Mouse (Mus musculus) C2C12 (cell line): Measurements from ENCODE around the gene Klhl1. TPM values are rescaled to one million over a fixed set of nuclear protein-coding genes. Genes with fewer than 3 reads are reported as not detected.

Experiments used
- H3K27me3 ChIP-seq: one replicate; pipeline ENCODE4 v1.6.1; 2011; ENCODE audit not compliant: control insufficient read depth, insufficient read depth, insufficient read length
- H3K36me3 ChIP-seq: one replicate; pipeline ENCODE4 v1.6.1; 2011; ENCODE audit not compliant: control insufficient read depth, insufficient read depth
- H3K4me3 ChIP-seq: one replicate; pipeline ENCODE4 v1.5.1; 2011; ENCODE audit warnings: mild to moderate bottlenecking, control low read depth; ENCODE audit not compliant: poor library complexity, insufficient read depth, severe bottlenecking
- H3K79me2 ChIP-seq: one replicate; pipeline ENCODE4 v1.6.1; 2011; ENCODE audit not compliant: control insufficient read depth, insufficient read depth
- H3K79me3 ChIP-seq: one replicate; pipeline ENCODE4 v1.6.1; 2011; ENCODE audit warnings: low read depth, control low read depth
- H3ac ChIP-seq: one replicate; pipeline ENCODE3; 2011; ENCODE audit warnings: low read depth; ENCODE audit not compliant: control insufficient read depth, insufficient read length
- CEBPB ChIP-seq: IDR thresholded peaks from one replicate; pipeline ENCODE4 v1.6.1; 2011; ENCODE audit warnings: low read depth, mild to moderate bottlenecking, control low read depth, moderate library complexity
- CTCF ChIP-seq: IDR thresholded peaks from one replicate; pipeline ENCODE4 v1.5.1; 2011; ENCODE audit not compliant: control insufficient read depth, insufficient read depth, insufficient read length
- FOSL1 ChIP-seq: IDR thresholded peaks from one replicate; pipeline ENCODE4 v1.8.0; 2011; ENCODE audit warnings: mild to moderate bottlenecking, low read length; ENCODE audit not compliant: poor library complexity, insufficient read depth, severe bottlenecking
- MAX ChIP-seq: IDR thresholded peaks from one replicate; pipeline ENCODE4 v1.6.1; 2011; ENCODE audit warnings: mild to moderate bottlenecking, control low read depth
- MYOD1 ChIP-seq: IDR thresholded peaks from one replicate; pipeline ENCODE4 v1.6.1; 2011; ENCODE audit warnings: low read depth; ENCODE audit not compliant: control insufficient read depth, insufficient read length
- MYOG ChIP-seq: IDR thresholded peaks from one replicate; pipeline ENCODE4 v1.6.1; 2011; ENCODE audit not compliant: control insufficient read depth, insufficient read length; ENCODE audit errors: extremely low read depth
- USF1 ChIP-seq: IDR thresholded peaks from one replicate; pipeline ENCODE4 v1.6.1; 2011; ENCODE audit warnings: low read depth, mild to moderate bottlenecking, control low read depth, moderate library complexity
- long read RNA-seq, 2 experiments: library from polyadenylated mRNA; unstranded; transcript quantifications; one replicate each; pipeline ENCODE4 v2.0.0; 2019 to 2020
- polyA plus RNA-seq: library from polyadenylated mRNA; unstranded; fragments of >200 nt; fragmentation: generic; extraction: Trizol; gene quantifications from one replicate; pipeline ENCODE4 v1.2.1, GENCODE M21; 2012; ENCODE audit warnings: missing spikeins

Klhl1 gene
- polyA plus RNA-seq: 0.02 TPM
- long read RNA-seq, experiment 1: 0 reads
- long read RNA-seq, experiment 2, full-length matches to known transcripts: 1 of 1 reads
- long read RNA-seq, experiment 2, partial matches to known transcripts: 0 of 1 reads
- long read RNA-seq, experiment 2, other reads (novel, unspliced or antisense): 0 of 1 reads

DNA sequence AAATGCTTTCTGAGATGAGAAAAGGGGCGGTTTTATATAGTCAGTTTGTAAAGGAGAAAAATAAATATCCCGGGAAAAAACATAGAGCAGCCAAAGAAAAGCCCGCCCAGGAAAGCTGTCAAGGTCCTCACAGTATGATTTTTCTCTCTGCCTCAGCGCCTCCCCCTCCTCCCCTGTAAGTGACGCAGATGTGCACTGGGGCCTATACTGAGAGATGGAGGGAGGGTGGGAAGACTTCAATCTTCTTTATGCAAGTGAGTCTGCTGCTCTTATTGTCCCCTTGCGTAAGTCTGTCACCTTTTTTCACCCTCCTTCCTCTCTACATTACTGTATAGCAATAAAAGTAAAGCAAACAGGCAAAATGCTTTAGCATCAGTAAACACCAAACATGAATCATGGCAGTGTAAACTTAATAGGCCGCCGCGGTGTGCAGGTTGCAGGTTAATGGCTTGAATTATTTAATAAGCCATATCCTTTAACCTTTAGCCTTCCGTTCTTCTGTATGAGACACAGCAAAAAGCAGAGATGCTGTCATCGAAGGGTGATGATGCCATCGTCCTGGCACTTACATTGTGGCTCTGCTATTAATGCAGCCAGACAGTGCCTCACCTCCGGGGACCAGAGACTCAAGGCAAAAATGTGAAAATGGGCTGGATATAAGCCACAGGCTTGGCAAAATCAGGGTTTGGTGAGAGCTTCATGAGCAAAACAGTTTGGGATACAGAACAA, at the start of gene Klhl1:
Gene Klhl1, minus strand, starts transcription at position 149 of the 729 bp plus-strand sequence.
- no peaks in the 10 kb centered on the region for H3K36me3 ChIP-seq
- H3K79me3 ChIP-seq: no peaks in the 10 kb centered on the region
- no peak for TF ChIP-seq MYOD1
- TF ChIP-seq FOSL1: peak; percentile 7
- no peak for TF ChIP-seq CTCF
- H3K4me3 ChIP-seq: peak within 1 kb of the TSS; percentile 23
- H3K27me3 ChIP-seq: no peaks in the 10 kb centered on the region
- peak within 1 kb of the TSS; percentile 34 for H3ac ChIP-seq
- H3K79me2 ChIP-seq: no peaks in the 10 kb centered on the region

DNA sequence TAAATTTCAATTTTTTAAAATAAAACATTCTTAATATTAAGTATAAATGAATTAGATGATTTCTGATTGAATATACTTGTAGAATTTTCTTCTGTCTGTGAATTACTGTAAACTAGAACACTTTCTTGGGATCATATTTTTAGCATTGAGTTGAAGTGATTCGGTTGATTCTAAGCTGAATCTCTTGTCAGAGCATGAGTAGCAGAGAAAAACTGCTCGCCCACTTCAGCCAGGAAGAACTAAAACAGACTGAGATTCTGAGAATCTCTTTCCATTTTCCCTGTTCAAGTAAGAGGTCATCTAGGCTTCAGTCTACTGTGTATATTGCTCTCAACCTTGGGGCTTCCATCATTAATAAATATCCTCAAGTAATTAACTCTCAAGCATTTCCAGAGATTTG, 34.8 kb upstream of the Klhl1 start:
- H3K36me3 ChIP-seq: no peaks in the 10 kb centered on the region
- no peaks in the 10 kb centered on the region for H3K79me2 ChIP-seq
- TF ChIP-seq USF1: no peak
- no peak for TF ChIP-seq CEBPB
- TF ChIP-seq MYOG: no peak
- TF ChIP-seq MAX: no peak
- no peak for TF ChIP-seq CTCF
- TF ChIP-seq MYOD1: no peak
- TF ChIP-seq FOSL1: no peak
- H3K27me3 ChIP-seq: no peaks in the 10 kb centered on the region
- H3K79me3 ChIP-seq: no peaks in the 10 kb centered on the region
- no peak overlapping the region for H3K4me3 ChIP-seq
- no peak overlapping the region for H3ac ChIP-seq

DNA sequence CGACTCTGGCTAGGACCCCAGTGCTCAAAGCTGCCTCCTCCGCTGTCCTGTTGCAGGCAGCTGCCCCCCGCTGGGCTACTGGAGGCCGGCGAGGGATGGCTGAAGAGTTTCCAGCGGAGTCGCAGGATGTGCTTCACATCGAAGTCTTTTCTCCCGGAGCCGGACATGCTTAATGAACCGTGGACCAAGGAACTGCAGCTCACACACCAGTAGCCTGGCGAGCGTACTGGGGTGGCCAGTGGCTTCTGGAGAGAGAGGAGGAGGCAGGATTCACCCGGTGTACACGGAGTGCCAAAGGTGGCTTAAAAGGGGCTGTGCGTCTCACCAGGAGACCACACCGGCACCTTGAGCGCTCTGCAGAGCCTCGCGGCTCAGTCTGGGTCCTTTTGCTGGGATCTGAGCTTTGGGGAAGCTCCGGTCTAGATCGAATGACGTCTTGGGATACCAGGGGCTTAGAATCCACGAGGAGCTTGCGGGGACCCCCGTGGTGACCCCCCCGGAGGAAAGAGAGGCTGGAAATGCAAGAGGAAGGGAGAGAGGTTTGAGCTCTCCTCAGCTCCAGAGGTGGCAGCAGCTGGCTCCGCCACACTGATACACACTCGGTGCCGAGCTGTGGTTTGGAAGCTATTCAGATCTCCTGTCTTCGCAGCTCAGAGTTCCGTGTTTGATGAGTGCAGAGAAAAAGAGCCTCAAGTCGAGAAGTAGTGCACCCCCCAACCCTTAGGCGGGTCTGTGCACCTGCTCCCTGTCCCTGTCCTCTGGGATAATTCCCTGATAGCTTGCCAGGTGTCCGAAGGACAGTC, 550 bp downstream of the Klhl1 start:
- TF ChIP-seq FOSL1 (no peak), MYOD1 (no peak), USF1 (no peak), MAX (no peak)
- Histone ChIP-seq H3ac (peak overlapping the region; percentile 34), H3K36me3 (no peaks in the 10 kb centered on the region), H3K4me3 (peak overlapping the region; percentile 23), H3K27me3 (no peaks in the 10 kb centered on the region), H3K79me3 (no peaks in the 10 kb centered on the region), H3K79me2 (no peaks in the 10 kb centered on the region)

DNA sequence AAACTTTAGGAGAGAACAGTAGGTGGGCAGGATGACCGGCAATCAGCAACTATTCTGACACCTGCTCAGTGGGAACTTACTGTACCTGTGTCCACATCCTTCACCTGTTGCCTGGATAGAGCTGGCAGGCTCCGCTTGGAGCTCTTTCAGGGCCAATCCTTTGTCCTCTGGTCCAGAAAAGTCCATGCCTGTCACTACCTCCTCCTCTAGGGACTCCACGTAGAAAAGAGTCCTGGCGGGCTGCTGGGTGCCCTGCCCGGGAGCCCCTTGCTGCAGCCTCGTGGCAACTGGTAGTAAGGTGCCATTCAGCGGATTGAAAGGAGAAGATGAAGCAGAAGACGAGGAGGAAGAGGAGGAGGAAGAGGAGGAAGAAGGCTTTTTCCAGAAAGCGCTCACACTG, 1.2 kb downstream of the Klhl1 start:
- no peaks in the 10 kb centered on the region for H3K79me2 ChIP-seq
- H3K27me3 ChIP-seq: no peaks in the 10 kb centered on the region
- TF ChIP-seq CEBPB (no peak), USF1 (no peak), FOSL1 (no peak), MYOD1 (no peak), MYOG (no peak), MAX (no peak)
- no peaks in the 10 kb centered on the region for H3K36me3 ChIP-seq
- H3ac ChIP-seq: no peak overlapping the region
- H3K79me3 ChIP-seq: no peaks in the 10 kb centered on the region
- H3K4me3 ChIP-seq: peak overlapping the region; percentile 23

DNA sequence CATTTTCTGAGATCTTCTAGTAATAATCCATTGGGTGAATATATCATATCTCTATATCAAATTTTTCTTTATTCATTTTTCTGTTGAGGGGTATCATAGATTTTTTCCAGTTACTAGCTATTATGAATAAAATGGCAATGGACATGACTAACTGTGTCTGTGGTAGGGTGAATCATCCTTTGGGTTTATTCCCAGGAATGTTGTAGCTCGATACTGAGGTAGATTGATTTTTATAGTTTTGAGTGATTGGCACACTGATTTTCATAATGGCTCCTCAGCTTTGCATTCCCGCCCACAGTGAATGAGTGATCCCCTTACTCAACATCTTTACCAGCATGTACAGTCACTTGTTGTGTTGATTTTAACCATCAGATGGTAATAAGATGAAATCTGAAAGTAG, 19.0 kb downstream of the Klhl1 start:
- no peaks in the 10 kb centered on the region for H3K79me3 ChIP-seq

More for the DNA sequence above, 19.0 kb downstream of the Klhl1 start:
- H3ac ChIP-seq: no peak overlapping the region
- TF ChIP-seq CEBPB: no peak
- TF ChIP-seq MYOD1: no peak
- no peak for TF ChIP-seq CTCF
- no peak for TF ChIP-seq USF1
- no peak for TF ChIP-seq FOSL1
- TF ChIP-seq MAX: no peak
- TF ChIP-seq MYOG: no peak
- no peaks in the 10 kb centered on the region for H3K79me2 ChIP-seq
- no peak overlapping the region for H3K4me3 ChIP-seq
- no peaks in the 10 kb centered on the region for H3K27me3 ChIP-seq
- H3K36me3 ChIP-seq: no peaks in the 10 kb centered on the region
